Mouse (Mus musculus): ENCODE measurements around the gene Pex16.

DNA sequence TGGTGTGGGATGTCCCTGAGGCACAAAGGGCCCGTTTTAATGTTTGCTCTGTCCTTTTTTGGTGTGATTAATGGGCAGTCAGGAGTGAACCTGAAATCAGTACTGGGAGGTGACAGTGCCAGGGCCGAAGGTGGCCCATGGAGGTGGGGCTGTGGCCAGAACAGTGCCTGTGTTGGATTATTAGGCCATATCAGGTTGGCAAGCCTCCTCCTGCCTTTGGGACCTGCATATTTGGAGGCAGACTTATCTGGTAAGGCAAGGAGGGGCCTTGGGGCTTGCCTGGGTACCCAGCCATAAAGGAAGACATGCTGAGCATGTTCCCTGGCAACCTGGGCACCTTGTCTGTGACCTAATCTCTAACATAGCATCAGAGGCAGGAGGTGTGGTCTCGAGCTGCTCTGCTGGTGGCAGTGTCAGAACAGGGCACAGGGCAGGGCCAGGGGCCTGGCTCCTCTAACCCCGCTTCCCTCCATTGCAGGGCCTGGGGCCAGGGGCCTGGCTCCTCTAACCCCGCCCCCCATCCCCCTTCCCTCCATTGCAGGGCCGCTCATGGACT is 6.1 kb downstream of the Pex16 start:
- TF ChIP-seq CTCF (IDR thresholded peaks at IDR 0.05; ENCODE audit: low read depth, low read length): no peak
- TF ChIP-seq POLR2A (IDR thresholded peaks at IDR 0.05; ENCODE audit: extremely low read depth, insufficient read depth, low read length): no peak

Measured in liver, adult 2 months (tissue).